Mouse (Mus musculus): Measurements from ENCODE around the gene Cbfa2t3. TPM values are rescaled to one million over a fixed set of nuclear protein-coding genes. Genes with fewer than 3 reads are reported as not detected.
A peak's percentile ranks its signal among the peaks of the same experiment; 100 is the strongest.

Gene Cbfa2t3
- polyA plus RNA-seq, 1 experiment from 2014 or later: 6.0 TPM

- no peak overlapping the region for H3K4me2 ChIP-seq (ENCODE audit: low read depth, low read length, severe bottlenecking)
- ATAC-seq (replicated peaks; ENCODE audit: low FRiP score): no peak
- no peak overlapping the region for H3K9ac ChIP-seq (ENCODE audit: low read length)
- H3K27ac ChIP-seq (ENCODE audit: low read depth, low read length): no peak overlapping the region
- H3K9me3 ChIP-seq (ENCODE audit: control insufficient read depth, low read length): no peaks in the 10 kb centered on the region
- no peaks in the 10 kb centered on the region for H3K4me1 ChIP-seq (replicated peaks; ENCODE audit: control insufficient read depth, insufficient read depth, low read length)
- WGBS: 84% methylated on average over 6 of the region's 6 CpGs
- no peak for DNase-seq (ENCODE audit: low spot score)
- H3K27me3 ChIP-seq (ENCODE audit: control insufficient read depth, insufficient read depth, low read length): no peaks in the 10 kb centered on the region
- H3K4me3 ChIP-seq (ENCODE audit: low read depth, low read length): no peak overlapping the region
- no peaks in the 10 kb centered on the region for H3K36me3 ChIP-seq (ENCODE audit: control insufficient read depth, insufficient read depth, low read length)
Observed at GRCm38 (mm10) chr8:122691018-122691417, 7.9 kb downstream of the Cbfa2t3 start.

GRCm38 (mm10) chr8:122689315-122689714 is 9.6 kb downstream of the Cbfa2t3 start:
- Histone ChIP-seq H3K27me3 (ENCODE audit: control insufficient read depth, insufficient read depth, low read length) (no peaks in the 10 kb centered on the region), H3K4me2 (ENCODE audit: low read depth, low read length, severe bottlenecking) (no peak overlapping the region), H3K4me3 (ENCODE audit: low read depth, low read length) (no peak overlapping the region), H3K9ac (ENCODE audit: low read length) (no peak overlapping the region), H3K4me1 (replicated peaks; ENCODE audit: control insufficient read depth, insufficient read depth, low read length) (no peaks in the 10 kb centered on the region), H3K27ac (ENCODE audit: low read depth, low read length) (no peak overlapping the region), H3K36me3 (ENCODE audit: control insufficient read depth, insufficient read depth, low read length) (no peaks in the 10 kb centered on the region), H3K9me3 (ENCODE audit: control insufficient read depth, low read length) (no peaks in the 10 kb centered on the region)
- ATAC-seq (replicated peaks; ENCODE audit: low FRiP score) (no peak), DNase-seq (ENCODE audit: low spot score) (no peak)
- WGBS: 84% methylated on average over 1 of the region's 1 CpGs

- Histone ChIP-seq H3K4me3 (ENCODE audit: low read depth, low read length) (no peak overlapping the region), H3K9me3 (ENCODE audit: control insufficient read depth, low read length) (no peaks in the 10 kb centered on the region), H3K27ac (ENCODE audit: low read depth, low read length) (no peak overlapping the region), H3K4me2 (ENCODE audit: low read depth, low read length, severe bottlenecking) (no peak overlapping the region), H3K36me3 (ENCODE audit: control insufficient read depth, insufficient read depth, low read length) (no peaks in the 10 kb centered on the region), H3K27me3 (ENCODE audit: control insufficient read depth, insufficient read depth, low read length) (no peaks in the 10 kb centered on the region), H3K4me1 (replicated peaks; ENCODE audit: control insufficient read depth, insufficient read depth, low read length) (no peaks in the 10 kb centered on the region), H3K9ac (ENCODE audit: low read length) (no peak overlapping the region)
- DNase-seq (ENCODE audit: low spot score): no peak
- no peak for ATAC-seq (replicated peaks; ENCODE audit: low FRiP score)
- 78% methylated on average over 9 of the region's 9 CpGs for WGBS
Observed at GRCm38 (mm10) chr8:122686879-122687278, 12.0 kb downstream of the Cbfa2t3 start.

- Histone ChIP-seq H3K9ac (ENCODE audit: low read length) (no peak overlapping the region), H3K36me3 (ENCODE audit: control insufficient read depth, insufficient read depth, low read length) (no peaks in the 10 kb centered on the region), H3K4me3 (ENCODE audit: low read depth, low read length) (no peak overlapping the region), H3K4me2 (ENCODE audit: low read depth, low read length, severe bottlenecking) (no peak overlapping the region), H3K9me3 (ENCODE audit: control insufficient read depth, low read length) (no peaks in the 10 kb centered on the region), H3K27me3 (ENCODE audit: control insufficient read depth, insufficient read depth, low read length) (peaks cover 10% of the 10 kb centered on the region), H3K27ac (ENCODE audit: low read depth, low read length) (no peak overlapping the region), H3K4me1 (replicated peaks; ENCODE audit: control insufficient read depth, insufficient read depth, low read length) (no peaks in the 10 kb centered on the region; the same call in 1 of the 2 replicates)
- DNase-seq (ENCODE audit: low spot score): no peak
- 88% methylated on average over 19 of the region's 19 CpGs for WGBS
- ATAC-seq (replicated peaks; ENCODE audit: low FRiP score): no peak
Observed at GRCm38 (mm10) chr8:122685097-122685861, 13.6 kb downstream of the Cbfa2t3 start.

- no peak for ATAC-seq (replicated peaks; ENCODE audit: low FRiP score)
- Histone ChIP-seq H3K9ac (ENCODE audit: low read length) (no peak overlapping the region), H3K27ac (ENCODE audit: low read depth, low read length) (no peak overlapping the region), H3K4me1 (replicated peaks; ENCODE audit: control insufficient read depth, insufficient read depth, low read length) (peaks cover 4% of the 10 kb centered on the region; the same call in 1 of the 2 replicates), H3K4me2 (ENCODE audit: low read depth, low read length, severe bottlenecking) (no peak overlapping the region), H3K9me3 (ENCODE audit: control insufficient read depth, low read length) (no peaks in the 10 kb centered on the region), H3K36me3 (ENCODE audit: control insufficient read depth, insufficient read depth, low read length) (no peaks in the 10 kb centered on the region), H3K4me3 (ENCODE audit: low read depth, low read length) (no peak overlapping the region), H3K27me3 (ENCODE audit: control insufficient read depth, insufficient read depth, low read length) (peaks cover 35% of the 10 kb centered on the region)
- no peak for DNase-seq (ENCODE audit: low spot score)
- WGBS: 89% methylated on average over 11 of the region's 11 CpGs
Observed at GRCm38 (mm10) chr8:122682820-122683219, 16.1 kb downstream of the Cbfa2t3 start.

- DNase-seq (ENCODE audit: low spot score) (no peak), ATAC-seq (replicated peaks; ENCODE audit: low FRiP score) (no peak)
- Histone ChIP-seq H3K36me3 (ENCODE audit: control insufficient read depth, insufficient read depth, low read length) (no peaks in the 10 kb centered on the region), H3K27me3 (ENCODE audit: control insufficient read depth, insufficient read depth, low read length) (peaks cover 60% of the 10 kb centered on the region), H3K9ac (ENCODE audit: low read length) (no peak overlapping the region), H3K4me3 (ENCODE audit: low read depth, low read length) (no peak overlapping the region), H3K27ac (ENCODE audit: low read depth, low read length) (no peak overlapping the region), H3K4me2 (ENCODE audit: low read depth, low read length, severe bottlenecking) (no peak overlapping the region), H3K4me1 (replicated peaks; ENCODE audit: control insufficient read depth, insufficient read depth, low read length) (peaks cover 4% of the 10 kb centered on the region; the same call in 1 of the 2 replicates), H3K9me3 (ENCODE audit: control insufficient read depth, low read length) (no peaks in the 10 kb centered on the region)
- 29% methylated on average over 7 of the region's 7 CpGs for WGBS
Observed at GRCm38 (mm10) chr8:122680171-122680570, 18.7 kb downstream of the Cbfa2t3 start.

- Histone ChIP-seq H3K27me3 (ENCODE audit: control insufficient read depth, insufficient read depth, low read length) (peaks cover 60% of the 10 kb centered on the region), H3K4me1 (replicated peaks; ENCODE audit: control insufficient read depth, insufficient read depth, low read length) (peaks cover 4% of the 10 kb centered on the region; the same call in 1 of the 2 replicates), H3K36me3 (ENCODE audit: control insufficient read depth, insufficient read depth, low read length) (no peaks in the 10 kb centered on the region), H3K4me2 (ENCODE audit: low read depth, low read length, severe bottlenecking) (no peak overlapping the region), H3K9me3 (ENCODE audit: control insufficient read depth, low read length) (no peaks in the 10 kb centered on the region), H3K27ac (ENCODE audit: low read depth, low read length) (no peak overlapping the region), H3K4me3 (ENCODE audit: low read depth, low read length) (no peak overlapping the region), H3K9ac (ENCODE audit: low read length) (no peak overlapping the region)
- WGBS: 30% methylated on average over 11 of the region's 11 CpGs
- ATAC-seq (replicated peaks; ENCODE audit: low FRiP score) (no peak), DNase-seq (ENCODE audit: low spot score) (no peak)
Observed at GRCm38 (mm10) chr8:122679325-122679920, 19.5 kb downstream of the Cbfa2t3 start.

- no peak overlapping the region for H3K27ac ChIP-seq (ENCODE audit: low read depth, low read length)
- peaks cover 60% of the 10 kb centered on the region for H3K27me3 ChIP-seq (ENCODE audit: control insufficient read depth, insufficient read depth, low read length)
- H3K36me3 ChIP-seq (ENCODE audit: control insufficient read depth, insufficient read depth, low read length): no peaks in the 10 kb centered on the region
- no peak overlapping the region for H3K9ac ChIP-seq (ENCODE audit: low read length)
- H3K4me2 ChIP-seq (ENCODE audit: low read depth, low read length, severe bottlenecking): peak overlapping the region; percentile 95
- no peak for ATAC-seq (replicated peaks; ENCODE audit: low FRiP score)
- no peak for DNase-seq (ENCODE audit: low spot score)
- H3K4me3 ChIP-seq (ENCODE audit: low read depth, low read length): peak overlapping the region; percentile 57
- peaks cover 4% of the 10 kb centered on the region; the same call in 1 of the 2 replicates for H3K4me1 ChIP-seq (replicated peaks; ENCODE audit: control insufficient read depth, insufficient read depth, low read length)
- under 1% methylated on average over 14 of the region's 14 CpGs for WGBS
- no peaks in the 10 kb centered on the region for H3K9me3 ChIP-seq (ENCODE audit: control insufficient read depth, low read length)
Observed at GRCm38 (mm10) chr8:122678896-122679210, 20.1 kb downstream of the Cbfa2t3 start.
